Mouse (Mus musculus) thymus, postnatal 25 days (tissue): ENCODE measurements around the gene Ankrd63.
A peak's percentile ranks its signal among the peaks of the same experiment; 100 is the strongest.

ENCODE experiments used
- DNase-seq: peaks from one replicate; pipeline ENCODE4 v3.0.0; 2022

Ankrd63 gene

GRCm38 (mm10) chr2:118703913-118704730 is at the start of gene Ankrd63:
Gene Ankrd63 (minus strand): TSS chr2:118703963.
- DNase-seq: peak; percentile 37

GRCm38 (mm10) chr2:118752792-118753108 is 49.0 kb upstream of the Ankrd63 start:
- no peak for DNase-seq

DNA sequence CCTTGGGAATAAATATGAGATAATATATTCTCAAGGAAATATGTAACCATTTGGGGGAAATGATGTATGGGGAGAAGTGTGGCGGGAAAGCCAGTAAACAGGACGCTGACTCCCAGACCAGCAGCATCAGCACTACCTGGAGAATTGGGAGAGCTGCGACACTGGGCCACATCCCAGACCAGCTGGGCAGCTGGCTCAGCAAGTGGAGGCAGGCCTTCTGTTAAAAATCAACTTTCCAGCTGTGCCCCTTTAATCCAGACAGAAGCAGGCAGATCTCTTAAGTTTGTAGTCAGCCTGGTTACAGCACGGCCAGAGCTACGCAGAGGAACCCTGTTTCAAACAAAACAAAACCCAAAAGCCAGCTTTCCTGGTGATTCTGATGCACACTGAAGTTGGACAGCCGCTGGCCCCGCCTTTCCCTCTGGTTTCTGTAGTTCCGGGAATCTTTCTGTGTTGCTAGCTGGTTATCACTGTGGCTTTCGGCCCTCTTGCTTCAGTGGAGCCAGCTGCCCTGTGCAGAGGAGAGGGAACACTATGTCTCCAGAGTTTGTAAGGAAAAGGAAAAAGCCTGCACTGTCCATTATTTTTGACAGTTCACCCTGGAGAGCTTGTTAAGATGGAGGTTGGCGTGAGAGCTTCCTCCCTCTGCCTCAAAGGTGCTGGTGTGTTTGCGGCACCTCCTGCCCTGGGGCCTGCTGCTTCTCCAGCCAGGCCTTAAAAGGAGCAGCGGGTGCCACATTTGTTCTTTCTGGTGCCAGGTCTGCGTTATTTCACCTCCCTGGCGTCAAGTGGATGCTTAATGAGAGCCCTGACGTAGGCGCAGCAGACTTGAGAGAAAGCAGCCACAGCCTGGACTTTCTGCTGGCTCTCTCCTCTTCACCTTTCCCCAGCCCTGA is 48.4 kb upstream of the Ankrd63 start:
- no peak for DNase-seq

- DNase-seq: no peak
These were observed 46.7 kb upstream of the Ankrd63 start for GRCm38 (mm10) chr2:118750476-118750875.

- DNase-seq: no peak
These were observed 45.6 kb upstream of the Ankrd63 start for GRCm38 (mm10) chr2:118749341-118749884.

DNA sequence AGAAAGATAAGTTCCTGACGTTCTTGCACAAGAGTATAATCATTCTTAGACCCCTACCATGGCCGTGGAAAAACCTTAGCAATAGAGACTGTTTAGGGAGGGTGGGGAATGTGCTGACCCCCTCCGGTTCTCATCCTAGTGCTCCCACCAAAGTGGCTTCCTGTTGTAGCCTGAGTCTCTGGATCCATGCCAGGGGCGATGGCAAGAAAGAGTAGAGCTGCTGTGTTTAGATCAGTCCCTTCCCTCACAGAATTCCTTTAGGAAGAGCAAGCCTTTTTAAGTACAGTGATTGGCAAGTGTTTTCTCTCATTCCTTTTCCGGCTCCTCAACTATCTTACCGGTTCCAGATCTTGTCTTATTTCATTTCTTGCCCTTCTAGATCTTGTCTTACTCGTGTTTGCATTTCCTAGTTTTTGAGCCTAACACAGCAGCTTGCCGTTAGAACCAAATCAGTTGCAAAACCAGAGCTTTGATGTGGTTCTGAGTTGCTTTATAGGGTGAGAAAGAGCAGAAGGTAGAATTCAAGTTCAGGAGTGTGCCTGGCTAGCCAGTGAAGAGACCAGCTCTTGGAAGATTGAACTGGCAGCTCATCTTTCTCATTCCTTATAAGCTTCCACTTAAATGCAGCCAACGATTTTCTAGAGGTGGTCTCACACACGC is 43.7 kb upstream of the Ankrd63 start:
- no peak for DNase-seq

DNA sequence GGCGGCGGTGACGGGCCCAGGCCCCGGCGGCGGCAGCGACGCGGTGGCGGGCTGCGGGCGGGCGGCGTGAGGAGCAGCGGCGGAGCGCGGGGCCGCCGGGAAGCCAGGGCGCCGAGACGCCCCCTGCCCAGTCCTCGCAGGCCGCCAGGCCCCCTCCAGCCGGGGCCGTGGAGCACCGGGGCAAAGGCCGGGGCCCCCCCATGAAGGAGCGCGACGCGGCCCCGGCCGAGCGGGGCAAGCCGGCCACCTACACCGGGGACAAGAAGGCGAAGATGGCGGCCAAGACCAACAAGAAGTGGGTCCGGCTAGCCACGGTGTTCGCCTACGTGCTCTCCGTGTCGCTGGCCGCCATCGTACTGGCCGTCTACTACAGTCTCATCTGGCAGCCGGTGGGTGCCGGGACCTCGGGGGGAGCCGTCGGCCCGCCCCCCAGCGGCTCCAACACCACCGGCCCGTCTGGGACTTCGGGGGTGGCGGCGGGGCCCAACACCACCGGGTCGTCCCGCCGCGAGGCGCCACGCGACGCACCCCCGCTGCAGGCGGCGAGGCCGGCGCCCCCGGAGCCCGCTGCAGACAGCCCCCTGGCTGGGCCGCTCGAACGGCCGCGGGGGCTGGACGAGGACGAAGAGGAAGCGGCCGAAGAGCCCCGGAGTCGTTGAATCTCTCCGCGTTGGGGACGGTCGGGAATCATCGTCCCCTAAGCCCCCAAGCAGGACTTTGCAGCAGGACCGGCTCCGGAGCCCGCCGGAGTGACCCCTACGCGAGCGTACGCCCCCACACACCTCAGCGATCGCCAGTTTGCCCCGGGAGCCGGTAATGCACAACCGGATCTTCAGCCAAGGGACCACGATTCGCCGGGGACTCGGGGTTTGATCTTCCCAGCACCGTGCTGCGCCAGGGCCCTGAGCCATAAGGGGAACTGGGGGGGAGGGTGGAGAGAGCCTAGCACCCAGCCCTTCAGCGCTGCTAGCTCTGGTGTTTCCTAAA is 42.4 kb upstream of the Ankrd63 start:
- peak; percentile 59 for DNase-seq

DNA sequence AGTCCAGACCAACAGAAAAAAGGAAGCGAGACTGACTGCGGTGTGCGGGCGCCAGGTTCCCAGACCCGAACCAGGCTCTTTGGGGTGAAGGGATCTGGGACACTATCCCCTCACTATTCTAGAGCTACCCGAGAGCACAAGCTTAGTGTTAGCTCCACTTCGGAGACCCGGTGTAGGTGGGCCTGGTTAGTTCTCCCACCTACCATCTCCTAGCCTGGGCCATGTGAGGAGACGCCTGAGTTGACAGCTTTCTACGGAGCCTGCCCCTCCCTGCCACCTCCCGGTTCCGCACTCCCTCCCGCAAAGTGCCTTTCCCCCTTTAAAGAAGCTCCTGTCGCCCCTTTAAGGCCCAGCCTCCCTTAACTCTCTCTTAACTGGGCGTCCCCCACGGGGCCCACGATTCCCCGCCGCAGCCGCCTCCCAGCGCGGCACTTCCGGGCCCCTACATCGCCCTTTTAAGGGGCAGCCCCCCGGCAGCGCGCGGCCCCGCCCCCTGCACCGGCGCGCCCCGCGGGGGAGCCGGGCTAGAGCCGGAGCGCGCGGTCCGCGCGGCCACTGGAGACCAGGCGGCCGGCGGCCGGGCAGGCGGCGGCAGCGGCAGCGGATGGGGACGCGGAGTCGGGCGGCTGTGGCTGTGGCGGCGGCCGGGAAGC is 41.6 kb upstream of the Ankrd63 start, which contains the start of gene Inafm2:
TSS of gene Inafm2 (plus strand) at position 527 of the 653 bp plus-strand sequence.
- peak; percentile 94 for DNase-seq

GRCm38 (mm10) chr2:118744621-118745020 is 40.9 kb upstream of the Ankrd63 start:
- no peak for DNase-seq

DNA sequence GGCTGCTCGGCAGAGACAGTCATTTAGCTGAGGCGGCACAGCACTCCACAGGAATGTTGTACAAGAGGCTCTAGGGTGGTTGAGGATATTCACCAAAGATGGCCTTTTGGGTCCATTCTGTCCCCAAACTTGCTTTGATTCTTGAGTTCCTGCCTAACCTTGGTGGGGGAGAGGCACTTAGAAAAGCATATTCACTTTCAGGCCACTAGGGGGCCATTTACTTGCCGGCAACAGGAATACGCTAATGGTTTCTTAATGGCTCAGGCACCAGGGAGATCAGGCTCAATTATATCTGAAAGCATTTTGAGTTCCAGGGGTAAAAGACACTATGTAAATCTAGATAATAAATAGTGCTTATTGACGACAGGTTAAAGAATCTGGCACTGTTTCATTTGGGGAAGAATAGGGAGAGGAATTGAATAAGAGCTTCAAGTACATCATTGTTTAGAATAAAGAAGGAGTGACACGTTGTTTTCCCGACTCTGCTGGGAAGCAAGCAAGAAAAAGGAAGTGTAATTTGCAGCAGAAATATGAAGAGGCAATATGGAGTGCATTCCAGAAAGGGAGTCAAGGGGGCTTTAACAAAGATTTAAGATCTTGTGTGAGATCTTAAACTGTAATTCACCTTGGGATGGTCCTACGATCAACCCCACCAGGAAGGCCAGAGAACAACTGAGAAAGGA is 39.6 kb upstream of the Ankrd63 start:
- peak; percentile 42 for DNase-seq

DNA sequence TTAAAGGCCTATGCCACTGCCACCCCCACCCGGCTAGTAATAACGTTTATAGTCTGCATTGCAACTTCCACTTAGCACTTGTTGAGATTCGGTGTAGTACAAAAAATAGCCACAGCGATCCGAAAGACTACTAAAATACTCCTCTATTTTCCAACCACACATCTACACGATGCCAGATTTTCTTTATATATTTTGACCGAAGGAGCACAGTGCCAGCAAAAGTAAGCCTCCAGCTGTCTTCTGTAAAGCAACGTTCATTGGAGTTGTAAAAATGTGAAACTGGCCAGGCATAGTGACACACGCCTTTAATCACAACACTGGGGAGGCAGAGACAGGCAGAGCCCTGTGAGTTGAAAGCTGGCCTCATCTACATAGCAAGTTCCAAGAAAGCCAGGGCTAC is 37.4 kb upstream of the Ankrd63 start:
- no peak for DNase-seq

GRCm38 (mm10) chr2:118740341-118740740 is 36.6 kb upstream of the Ankrd63 start:
- no peak for DNase-seq

GRCm38 (mm10) chr2:118733341-118733740 is 29.6 kb upstream of the Ankrd63 start:
- DNase-seq: no peak

- no peak for DNase-seq
These were observed 28.2 kb upstream of the Ankrd63 start for GRCm38 (mm10) chr2:118731981-118732380.

DNA sequence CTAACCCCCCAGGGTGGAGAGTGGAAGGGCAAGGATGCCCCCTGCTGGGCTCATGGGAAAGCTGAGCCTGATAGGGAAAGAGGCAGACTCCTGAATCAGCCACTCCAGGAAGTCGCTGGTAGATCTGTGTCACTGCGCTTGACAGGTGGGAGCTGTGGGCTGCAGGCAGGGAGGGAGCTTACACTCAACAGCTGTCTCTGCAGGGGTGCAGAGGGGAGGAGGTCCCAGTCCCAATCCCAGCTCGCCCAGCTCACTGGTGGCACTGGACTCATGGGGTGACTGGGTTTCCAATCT is 26.8 kb upstream of the Ankrd63 start:
- peak; percentile 84 for DNase-seq

GRCm38 (mm10) chr2:118729816-118730621 is 26.3 kb upstream of the Ankrd63 start:
- no peak for DNase-seq

DNA sequence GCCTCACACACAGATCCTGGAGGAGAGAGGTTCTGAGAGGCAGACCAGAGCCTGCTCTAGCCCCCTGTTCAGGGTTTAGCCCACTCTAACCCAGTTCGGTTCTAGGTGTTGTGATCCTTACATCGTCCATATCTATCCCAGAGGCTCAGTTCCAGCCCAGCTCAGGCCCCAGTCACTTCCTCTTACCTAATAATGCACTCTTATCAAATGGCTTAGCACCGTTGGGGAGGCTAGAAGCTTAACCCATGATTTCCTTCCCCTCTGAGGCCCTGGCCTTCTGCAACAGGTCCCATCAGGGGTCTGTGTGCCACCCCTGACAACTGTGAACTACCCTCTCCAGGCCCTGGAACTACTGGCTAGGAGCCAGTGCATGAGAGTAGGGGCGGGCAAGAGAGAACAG is 25.4 kb upstream of the Ankrd63 start:
- no peak for DNase-seq

DNA sequence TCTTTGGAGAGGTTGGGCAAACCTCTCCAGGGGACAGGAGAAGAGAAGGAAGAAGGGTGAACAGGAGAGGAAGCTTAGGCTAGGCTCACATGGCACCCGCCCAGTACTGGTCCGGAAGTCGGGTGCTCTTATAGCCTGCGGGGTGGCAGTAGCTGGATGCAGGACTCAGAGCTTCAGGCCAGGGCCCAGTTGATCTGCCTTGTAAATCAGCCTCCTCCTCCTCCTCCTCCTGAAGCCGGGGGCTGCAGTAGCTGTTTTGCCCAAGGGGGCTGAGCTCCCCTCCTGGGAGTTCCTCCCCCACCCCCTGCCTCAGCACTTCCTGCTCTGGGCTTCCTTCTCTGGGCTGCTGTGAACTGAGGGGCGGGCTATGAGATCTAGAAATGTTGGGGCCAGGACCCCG is 24.6 kb upstream of the Ankrd63 start, which contains the start of gene Plcb2:
TSS of gene Plcb2 (minus strand) at position 102 of the 400 bp plus-strand sequence.
- DNase-seq: peak; percentile 80

- no peak for DNase-seq
These were observed 24.1 kb upstream of the Ankrd63 start for GRCm38 (mm10) chr2:118727911-118728310.

- no peak for DNase-seq
These were observed 23.1 kb upstream of the Ankrd63 start for GRCm38 (mm10) chr2:118726873-118727272.
